Mouse (Mus musculus) megakaryocyte, embryonic 14.5 days (primary cell): ENCODE data around the gene Fndc10.

Experiments used
- FLI1 ChIP-seq: IDR thresholded peaks from 2 replicates; pipeline ENCODE4 v1.6.1; 2012; ENCODE audit warnings: low read length, inconsistent platforms, mixed read lengths
- GATA1 ChIP-seq: IDR thresholded peaks from 3 replicates; pipeline ENCODE4 v1.6.1; 2012; ENCODE audit warnings: mixed read lengths, low read length, inconsistent platforms, borderline replicate concordance

- TF ChIP-seq GATA1 (no peak), FLI1 (no peak)
Observed at GRCm38 (mm10) chr4:155652283-155653085, 41.7 kb upstream of the Fndc10 start.
